Mouse (Mus musculus) induced T-regulatory cell, adult 2 months (primary cell): ENCODE measurements at regions not wholly inside any gene's neighbourhood (a gene's known extent, or its start where the extent isn't known, plus 50 kb on each side); places are given as distances from the start of the nearest gene placed in this dataset.
A peak's percentile ranks its signal among the peaks of the same experiment; 100 is the strongest.

Experiments
- DNase-seq: peaks from one replicate; pipeline ENCODE4 v3.0.0-alpha.2; 2012; ENCODE audit warnings: low read depth

GRCm38 (mm10) chr4:81178782-81179135 is 263.9 kb downstream of the Mpdz start:
- peak; percentile 1 for DNase-seq

GRCm38 (mm10) chr4:81216123-81216522 is 226.5 kb downstream of the Mpdz start:
- DNase-seq, result no peak

- DNase-seq, result no peak
Measured at GRCm38 (mm10) chr4:81217979-81218378, 224.6 kb downstream of the Mpdz start.

- DNase-seq, result no peak
Measured at GRCm38 (mm10) chr4:81222034-81222433, 220.6 kb downstream of the Mpdz start.

GRCm38 (mm10) chr4:81222468-81223175 is 220.0 kb downstream of the Mpdz start:
- DNase-seq, result no peak
